Mouse (Mus musculus) CD4-positive, CD25-positive, alpha-beta regulatory T cell, adult 4 months (primary cell): ENCODE results near the gene Arhgef3. TPM values are rescaled to one million over a fixed set of nuclear protein-coding genes. Genes with fewer than 3 reads are reported as not detected.
A peak's percentile ranks its signal among the peaks of the same experiment; 100 is the strongest.

Source experiments
- ATAC-seq: one replicate; pipeline ENCODE4 v1.8.0; 2017
- polyA plus RNA-seq, 2 experiments: library from polyadenylated mRNA; unstranded; fragments of 100-300 nt; shearing (Covaris generic); gene quantifications; one replicate each; pipeline ENCODE4 v1.2.1; 2017

Gene Arhgef3
- polyA plus RNA-seq, 2 experiments from 2014 or later = 149 to 256 TPM

DNA sequence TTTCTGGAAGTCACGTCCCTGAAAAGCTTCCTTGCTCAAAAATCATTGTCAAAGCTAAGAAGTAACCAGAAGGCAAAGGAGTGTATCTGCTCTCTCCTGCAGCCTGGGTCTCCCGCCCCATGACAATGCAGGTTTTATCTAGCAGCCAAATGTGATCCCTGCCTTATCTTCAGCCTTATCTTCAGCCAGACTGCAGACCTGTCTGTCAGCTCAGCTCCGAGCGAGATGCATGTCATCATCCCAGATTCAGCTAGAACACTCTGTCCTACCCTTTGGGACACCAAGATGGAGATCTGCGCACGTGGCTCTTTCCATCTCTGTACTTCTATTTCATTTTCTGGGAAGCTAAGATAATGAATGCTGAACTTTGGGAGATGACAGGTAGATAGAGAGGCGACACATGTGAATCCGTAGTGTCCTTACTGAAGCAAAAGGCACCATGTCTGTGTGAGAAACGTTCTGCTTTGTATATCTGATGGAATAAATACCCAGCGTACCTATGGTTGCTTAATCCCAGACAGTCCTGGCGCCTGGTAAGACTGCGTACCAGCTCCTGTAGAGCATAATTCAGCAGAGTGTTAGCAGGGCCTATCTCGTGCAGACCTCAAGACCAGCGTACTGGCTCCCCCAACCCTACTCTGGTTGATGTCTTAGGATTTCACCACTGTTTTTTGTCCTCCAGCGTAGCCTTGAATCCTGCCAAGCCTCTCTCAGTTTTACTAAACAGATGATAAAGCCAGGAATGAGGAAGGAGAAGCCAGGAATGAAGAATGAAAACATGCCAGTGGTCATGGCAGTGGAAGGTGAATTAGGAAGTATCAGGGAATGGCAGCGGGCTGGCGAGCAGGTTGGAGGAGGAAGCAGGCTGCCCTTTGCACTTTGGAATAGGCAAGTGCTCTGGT is 235.4 kb downstream of the Arhgef3 start:
- no peak for ATAC-seq

DNA sequence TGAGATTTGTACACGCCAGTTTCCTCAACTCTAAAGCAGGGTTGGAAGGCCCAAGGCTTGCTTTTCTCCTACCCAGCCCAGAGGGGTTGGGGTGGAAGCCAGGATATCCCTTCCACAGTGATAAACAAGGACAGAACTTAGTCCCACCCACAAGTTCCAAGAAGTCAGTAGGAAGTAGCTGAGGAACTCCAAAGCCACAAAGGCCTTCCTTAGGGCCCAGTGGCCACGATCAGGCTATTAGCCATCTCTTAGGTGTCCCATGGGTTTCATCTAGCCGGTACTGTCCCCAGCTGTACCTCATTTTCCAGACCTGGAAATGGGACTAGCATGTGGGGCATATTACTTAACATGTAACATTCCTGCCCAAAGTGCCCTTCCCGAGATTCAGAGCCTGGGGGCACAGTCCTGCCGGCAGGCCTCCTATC is 236.4 kb downstream of the Arhgef3 start:
- ATAC-seq = peak; percentile 0

DNA sequence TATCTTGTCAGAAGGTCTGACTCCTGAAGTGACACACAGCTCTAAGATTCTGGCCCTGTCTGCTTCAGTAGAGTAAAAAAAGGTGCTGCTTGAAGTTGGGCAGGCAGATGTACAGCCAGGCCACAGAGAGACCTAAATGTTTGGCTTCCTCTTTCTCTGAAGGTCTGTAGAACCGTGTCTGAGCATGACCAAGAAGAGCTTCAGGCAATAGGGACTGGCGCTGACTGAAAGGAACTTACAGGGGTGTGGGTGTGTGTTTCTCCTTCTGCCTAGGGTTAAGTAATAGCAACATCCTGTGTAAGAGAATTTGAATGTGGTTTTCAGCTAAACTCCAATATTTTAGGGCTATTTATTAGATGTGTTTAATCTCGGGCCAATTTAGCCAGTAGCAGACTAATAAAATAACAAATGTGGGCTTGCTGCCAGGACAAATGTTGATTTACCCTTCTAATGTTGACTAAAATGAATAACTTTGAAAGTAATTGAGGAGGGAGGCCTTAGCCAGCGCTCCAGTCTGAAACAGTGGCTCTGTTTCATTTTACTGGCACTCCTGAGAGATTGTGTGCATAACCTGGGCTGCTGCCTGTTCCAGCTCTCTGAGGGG is 236.9 kb downstream of the Arhgef3 start:
- ATAC-seq = peak; percentile 74

DNA sequence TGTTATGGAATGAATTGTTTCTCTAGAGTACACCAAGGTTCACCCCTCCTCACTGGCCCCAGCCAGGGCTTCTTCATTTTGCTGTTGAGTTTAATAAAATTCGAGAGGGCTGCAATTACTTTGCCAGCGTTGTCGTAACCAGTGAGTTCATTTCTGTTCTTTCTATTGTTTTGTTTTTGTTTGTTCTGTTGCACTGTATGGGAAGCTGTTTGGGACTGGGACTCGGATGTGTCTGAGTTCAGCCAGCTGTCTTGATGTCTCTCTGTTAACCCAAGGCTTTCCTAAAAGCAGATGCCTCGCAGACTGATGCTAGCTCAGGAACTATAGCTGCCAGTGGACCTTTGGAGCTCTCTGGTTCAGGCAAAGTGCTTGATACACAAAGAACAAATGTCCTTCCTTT is 237.8 kb downstream of the Arhgef3 start:
- ATAC-seq = no peak

DNA sequence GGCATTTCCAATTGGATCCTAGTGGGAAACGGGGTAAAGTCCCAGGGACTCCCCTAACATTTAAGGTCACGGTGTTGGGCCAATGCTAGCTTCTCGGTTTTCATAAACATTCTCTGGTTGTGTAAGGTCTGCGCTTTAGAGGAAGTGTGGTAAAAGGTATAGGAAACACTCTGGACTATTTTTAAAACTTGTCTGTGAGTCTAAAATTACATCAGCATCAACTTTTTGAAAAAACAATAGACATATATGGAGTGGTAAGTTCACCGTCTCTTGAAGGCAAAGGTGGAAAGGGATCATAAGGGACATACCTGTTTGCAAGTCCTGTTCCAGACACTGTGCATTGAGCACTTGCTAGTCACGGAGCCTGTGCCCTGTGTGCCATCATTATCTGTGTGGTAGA is 240.5 kb downstream of the Arhgef3 start:
- ATAC-seq = peak; percentile 37

DNA sequence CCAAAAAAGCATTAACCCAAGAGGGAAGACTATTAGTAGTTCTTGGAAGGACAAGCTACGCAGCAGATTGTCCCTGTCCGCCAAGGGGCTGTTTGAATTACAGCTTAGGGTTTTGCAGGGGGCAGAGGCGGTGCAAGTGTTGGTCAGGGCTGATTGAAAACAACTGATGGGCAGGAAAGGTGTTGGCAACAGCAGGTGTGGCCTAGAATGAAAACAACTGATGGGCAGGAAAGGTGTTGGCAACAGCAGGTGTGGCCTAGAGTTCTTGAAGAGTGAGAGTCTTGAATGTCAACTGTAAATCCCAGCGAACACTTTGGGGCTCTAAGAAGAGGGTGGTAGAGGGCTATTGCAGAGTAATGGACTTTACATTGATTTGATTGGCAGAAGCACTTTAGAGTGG is 241.2 kb downstream of the Arhgef3 start:
- ATAC-seq = no peak

DNA sequence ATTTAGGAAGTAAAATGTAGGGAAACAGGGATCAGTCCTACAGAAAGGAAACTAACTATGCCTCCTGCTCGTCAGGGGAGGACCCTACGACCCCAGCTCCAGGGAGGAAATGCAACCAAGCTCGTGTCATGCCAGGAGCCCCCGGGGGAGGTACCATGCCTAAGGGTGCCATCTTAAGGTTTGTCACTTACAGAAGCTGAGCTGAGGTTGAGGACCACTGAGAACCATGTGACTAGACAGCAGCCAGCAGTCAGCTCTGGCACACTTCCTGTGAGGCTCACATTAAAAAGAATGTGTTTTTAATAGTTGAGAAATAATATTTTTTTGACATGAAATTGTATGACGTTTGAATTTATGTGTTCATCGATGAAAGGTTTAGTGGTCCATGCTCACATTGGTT is 242.4 kb downstream of the Arhgef3 start:
- ATAC-seq = peak; percentile 65

DNA sequence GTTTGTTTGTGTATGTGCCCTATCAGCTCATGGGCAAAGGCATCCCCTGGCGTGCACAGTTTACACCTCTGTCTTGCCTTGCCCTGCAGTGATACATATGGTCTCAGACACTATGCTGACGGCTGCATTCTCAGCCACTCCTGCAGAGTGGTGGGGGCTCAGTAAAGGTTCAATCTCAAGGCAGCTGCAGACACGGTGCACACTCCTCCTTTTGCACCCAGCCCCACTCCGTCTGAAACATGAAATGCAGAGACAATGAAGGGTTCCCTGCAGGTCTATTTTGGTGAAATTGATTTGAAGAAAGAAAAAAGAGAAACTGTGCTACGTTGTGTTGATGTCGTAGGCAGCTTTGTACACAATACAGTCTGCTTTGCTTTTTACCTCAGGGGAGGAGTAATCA is 243.5 kb downstream of the Arhgef3 start:
- ATAC-seq = peak; percentile 7

DNA sequence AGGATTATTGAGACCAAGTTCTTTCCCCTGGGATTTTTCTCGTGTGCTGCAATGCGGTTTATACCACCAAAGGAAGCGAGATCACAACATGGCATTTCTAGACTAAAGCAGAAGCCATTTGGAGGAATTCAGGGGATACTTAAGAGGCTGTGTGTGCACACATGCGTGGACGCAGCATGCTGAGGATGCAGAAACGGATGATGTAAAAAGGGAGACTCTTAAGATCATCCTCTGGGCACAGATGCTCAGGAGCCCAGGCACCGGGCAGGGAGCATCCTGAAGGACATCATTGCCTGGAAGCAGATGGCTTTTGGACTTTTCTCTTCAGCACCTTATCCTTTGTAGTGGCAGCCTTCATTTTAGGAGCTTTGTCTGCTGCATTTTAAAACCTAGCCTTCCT is 246.2 kb downstream of the Arhgef3 start:
- no peak for ATAC-seq

DNA sequence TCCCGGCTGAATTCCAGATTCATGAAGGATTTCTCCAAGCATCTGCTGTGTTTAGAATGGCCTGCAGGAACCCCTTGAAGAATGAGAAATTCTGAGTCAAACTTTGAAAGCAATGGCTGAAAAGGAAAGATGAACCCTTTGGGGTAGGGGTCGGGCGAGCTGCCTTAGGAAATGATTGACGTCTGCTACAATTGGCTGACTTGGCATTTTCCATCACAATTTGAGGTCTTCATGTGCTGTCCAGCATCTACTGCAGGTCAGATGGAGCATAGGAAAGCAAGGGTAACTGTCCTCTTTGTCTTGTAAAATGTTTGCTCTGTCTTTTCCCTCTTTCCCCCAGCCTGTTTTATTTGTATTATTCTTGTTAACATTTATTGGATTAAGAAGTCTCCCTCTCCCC is 246.8 kb downstream of the Arhgef3 start:
- no peak for ATAC-seq

DNA sequence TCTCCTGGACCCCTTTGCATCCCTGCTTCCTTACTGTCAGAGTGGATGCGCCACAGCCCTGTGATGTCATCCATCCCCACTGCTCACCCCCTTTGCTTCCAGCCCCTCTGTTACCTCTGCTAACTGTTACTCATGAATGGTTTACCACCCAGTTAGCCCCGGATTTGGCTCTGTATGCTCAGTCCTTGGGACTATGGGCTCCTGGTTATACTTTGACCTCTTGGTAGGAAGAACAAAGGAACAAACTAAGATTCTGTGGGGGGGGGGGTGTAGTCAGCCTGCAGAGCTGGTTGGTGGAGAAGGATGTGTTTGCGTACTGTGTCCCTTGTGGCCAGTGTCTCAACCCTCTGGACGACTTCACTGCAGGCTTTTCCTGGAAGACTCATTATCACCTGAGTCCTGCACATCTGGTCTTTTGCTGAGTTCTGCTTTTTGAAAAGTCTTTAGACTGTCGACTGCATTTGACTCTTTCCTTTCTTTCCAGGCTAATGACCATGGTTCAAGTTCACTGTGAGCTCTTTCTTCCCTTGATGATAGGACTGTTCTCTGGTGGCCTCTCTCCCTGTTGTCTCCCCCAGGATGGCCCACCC is 250.1 kb downstream of the Arhgef3 start:
- no peak for ATAC-seq

DNA sequence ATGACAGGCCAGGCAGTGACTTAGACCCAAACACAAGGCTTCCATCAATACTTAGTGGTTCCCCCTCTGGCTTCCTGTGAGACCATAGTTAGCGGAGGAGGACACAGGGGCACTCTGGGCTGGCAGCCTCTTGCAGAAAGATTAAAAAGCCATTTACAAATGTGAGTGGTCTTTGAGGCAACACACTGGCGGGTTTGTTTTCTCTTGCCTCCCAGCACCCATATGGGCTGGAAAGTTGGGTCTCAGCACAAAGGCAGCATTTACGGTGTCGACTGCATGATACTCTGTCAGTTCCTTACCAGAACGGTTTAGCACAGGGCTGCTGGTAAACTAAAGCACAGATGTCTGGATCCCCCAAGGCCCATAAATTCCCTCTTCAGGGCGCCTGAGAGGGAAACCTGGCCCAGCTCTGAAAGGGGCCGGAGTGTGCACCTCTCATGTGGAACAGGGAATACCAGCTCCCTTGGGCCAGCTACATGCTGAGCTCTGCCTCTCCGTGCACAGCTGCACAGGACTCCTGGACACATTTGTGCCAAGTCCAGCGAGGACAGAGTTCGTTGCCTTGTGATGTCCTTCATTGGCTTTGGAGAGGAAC is 252.5 kb downstream of the Arhgef3 start:
- ATAC-seq = peak; percentile 61

DNA sequence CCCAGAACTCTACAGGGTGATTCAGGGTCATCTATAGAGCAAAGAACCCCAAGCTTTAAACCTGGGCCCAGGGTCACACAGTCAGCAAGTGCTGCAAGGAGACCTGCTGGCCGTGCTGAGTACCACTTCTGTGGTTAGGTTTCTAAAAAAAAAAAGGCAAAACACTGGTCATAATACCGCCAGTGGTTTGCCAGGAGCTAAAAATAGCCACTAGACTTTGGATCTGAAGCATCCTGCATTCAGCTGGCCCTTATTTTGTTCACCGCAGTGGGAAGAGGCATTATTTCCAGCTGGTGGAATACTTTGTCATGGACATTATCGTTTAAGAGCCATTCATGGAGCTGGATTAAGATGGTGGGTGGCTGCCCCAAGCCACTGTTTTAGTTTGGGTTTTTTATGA is 253.9 kb downstream of the Arhgef3 start:
- no peak for ATAC-seq

DNA sequence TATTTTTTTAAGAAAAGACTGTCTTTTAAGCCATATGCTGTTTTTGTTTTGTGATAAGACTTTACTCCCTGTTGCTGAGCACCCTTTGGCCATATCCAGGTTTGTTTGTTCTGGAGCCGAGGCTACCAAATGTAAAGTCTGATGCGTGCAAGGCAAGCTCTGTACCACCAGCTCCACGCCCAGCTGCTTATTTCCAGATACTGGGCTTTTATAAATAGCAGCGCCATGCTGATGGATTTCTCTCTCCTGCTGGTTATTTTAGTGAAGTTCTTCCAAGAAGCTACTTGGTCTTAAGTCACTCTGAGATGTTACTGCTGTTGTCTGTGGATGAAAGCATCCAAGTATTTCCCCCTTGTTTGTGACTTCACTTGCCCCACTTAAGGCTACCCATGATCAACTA is 254.8 kb downstream of the Arhgef3 start:
- no peak for ATAC-seq

DNA sequence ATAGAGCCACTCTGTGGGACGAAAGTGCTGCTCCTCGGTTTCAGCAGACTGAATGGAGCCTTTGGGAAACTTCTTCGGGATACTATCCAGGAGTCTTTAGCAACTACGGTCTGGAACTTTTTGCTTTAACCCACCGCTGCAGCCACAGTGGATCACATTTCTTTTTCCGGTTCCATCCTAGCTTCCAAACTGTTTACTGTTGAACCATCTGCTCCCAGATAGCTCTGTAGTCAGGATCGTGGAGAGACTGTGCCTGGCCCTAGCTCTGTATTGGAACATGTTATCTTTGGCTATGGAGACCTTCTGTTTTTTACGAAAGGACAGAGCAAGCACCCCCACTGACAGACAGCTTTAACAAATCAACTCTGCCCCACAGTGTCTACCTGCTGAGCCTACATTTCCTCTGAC is 257.0 kb downstream of the Arhgef3 start:
- no peak for ATAC-seq

DNA sequence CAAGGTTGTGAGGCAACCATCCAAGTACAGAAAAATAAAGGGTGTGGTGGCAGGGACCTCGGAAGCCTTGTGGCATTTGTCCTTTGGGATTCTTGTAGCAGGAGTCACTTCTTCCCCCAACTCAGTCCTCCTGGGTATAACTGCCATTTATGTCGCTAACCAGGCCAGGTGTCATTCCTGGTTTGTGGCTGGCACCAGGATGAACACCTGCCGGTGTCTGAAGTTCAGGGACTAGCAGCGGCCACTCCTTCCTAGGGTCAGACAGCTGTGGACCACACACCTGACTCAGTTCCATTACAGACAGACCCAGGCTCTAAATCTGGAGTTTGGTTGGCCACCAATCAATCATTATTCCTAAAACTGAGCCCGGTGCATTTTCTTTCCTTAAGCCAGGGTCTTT is 258.8 kb downstream of the Arhgef3 start:
- ATAC-seq = no peak

DNA sequence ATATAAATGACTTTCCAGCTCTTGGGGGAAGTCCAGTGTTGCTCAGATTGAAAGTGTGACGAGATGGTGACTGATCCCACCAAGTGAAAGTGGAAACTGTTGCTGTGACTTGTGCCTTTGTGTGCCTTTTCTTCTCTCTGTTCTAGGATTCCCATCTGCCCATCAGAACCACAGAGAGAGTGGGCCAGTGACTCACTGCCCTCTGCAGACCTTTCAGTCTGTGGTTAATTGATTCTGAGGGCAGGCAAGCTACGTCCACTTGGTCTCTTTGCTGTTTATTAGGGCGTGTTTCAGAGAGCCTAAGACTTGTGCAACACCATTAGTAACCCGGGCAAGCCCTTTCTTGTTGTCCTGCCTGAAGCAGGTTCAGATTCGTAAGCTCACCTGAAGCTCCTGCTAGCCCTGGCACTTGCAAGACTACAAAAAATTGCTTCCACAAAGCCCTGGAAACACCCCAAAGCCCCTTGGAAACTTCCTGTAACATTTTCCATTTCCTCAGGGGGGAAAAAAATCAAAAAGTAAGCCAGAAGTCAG is 261.5 kb downstream of the Arhgef3 start:
- ATAC-seq = peak; percentile 83

DNA sequence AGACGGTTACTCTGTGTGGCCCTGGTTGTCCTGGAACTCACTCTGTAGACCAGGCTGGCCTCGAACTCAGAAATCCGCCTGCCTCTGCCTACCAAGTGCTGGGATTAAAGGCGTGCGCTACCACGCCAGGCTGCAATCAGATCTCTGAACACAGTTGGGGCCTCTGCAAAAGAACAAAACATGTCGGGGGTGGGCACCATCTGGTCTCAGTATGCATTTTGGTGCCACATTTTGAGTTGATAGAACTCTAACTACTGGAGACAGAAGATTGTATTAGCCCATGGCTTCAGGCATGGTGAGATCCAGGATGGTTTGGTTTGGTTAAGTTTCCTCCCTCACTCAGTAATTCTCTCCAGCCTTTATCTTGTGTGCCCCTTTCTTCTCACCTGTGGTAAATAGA is 264.0 kb downstream of the Arhgef3 start:
- ATAC-seq = no peak

DNA sequence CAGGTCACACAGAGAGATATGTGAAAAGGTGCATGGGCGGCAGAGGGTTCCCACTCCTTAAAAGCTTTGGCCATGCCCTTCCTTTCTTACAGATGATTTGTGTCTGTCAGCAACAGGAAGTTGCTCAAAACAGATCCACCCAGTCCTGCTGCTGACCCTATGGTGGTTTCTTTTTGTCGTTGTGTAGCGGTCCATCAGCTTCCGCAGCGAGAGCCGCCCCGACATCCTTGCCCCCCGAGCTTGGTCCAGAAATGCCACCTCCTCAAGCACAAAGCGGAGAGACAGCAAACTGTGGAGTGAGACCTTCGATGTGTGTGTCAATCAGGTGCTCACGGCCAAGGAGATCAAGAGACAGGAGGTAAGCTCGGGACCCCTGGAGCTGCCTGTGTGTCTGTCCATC is 264.7 kb downstream of the Arhgef3 start:
- ATAC-seq = no peak

DNA sequence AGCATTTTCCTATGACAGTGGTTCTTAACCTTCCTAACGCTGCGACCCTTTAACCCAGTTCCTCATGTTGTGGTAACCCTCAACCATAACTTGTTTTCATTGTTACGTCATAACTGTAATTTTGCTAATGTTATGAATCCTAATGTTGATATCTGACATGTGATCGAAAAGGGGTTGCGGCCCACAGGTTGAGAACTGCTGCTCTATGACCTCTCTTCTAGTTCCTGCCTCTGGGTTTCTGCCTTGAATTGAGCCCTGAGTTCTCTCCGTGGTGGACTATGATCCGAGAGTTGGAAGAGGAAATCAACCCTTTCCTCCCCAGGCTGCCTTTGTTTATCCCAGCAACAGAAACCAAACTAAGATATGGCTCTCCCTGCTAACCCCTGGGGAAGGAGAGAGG is 266.8 kb downstream of the Arhgef3 start:
- peak; percentile 21 for ATAC-seq

DNA sequence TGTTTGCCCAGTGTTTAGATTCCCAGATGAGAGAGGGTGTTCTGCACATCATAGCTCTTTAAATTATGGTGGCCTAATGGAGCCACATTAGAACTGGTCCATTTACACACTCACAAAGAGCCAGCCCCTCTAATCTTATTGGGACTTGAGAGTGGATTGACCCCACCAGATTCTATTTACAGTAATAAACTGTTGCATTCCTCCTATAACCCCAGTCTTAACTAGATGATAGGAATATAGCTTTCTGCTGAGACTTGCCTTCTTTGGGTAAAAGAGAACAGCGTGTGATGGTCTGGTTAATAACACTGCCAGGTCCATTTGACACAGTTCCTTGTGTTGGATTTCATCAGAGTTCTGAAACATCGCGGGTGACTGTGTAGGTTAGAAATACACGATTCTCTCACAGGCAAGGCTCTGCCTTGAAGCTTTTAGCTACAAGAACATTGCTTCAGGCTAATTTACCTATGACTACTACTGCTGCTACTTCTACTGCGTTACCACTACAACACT is 268.7 kb downstream of the Arhgef3 start:
- peak; percentile 4 for ATAC-seq

DNA sequence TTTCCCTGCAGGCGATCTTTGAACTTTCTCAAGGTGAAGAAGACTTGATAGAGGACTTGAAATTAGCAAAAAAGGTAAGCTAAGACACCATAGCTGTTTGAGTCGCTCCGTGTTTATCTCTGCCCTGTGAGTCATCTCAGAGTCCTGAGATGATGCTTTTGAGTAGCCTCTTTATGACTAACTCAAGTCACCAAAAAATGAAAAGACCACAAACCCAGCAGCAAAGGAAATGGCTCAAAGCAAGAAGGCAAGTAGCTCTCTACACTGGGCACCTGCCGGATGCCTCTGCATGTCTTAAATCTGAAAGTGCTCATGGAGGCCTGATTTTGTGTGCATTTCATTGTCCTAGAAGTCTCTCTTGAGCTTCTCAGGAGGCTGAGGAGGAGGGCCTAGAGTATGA is 269.4 kb downstream of the Arhgef3 start:
- peak; percentile 85 for ATAC-seq

DNA sequence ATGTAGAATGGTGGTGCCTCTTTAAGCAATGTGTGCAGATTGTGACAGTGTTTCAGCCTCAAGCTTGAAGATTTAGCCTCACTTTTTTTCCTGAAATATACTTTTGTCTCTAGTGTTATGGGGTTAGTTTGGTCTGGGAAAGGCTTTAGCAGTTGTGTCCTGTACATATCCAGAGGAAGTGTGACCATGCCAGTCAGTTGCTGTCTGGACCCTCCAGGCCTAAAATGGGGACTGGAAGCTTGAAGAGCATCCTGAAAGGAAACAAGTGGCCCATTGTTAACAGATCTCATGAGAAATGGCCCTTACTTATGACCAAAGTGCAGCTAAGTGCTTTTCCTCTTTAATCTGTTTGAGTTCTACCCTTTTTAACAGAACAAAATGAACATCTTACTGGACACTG is 273.9 kb downstream of the Arhgef3 start:
- ATAC-seq = no peak
